Mouse (Mus musculus) fibroblast of lung, adult 2 months (primary cell): ENCODE results near the gene Nupl1.

Experiments
- DNase-seq: peaks from one replicate; pipeline ENCODE4 v3.0.0-alpha.2; 2011; ENCODE audit warnings: low read depth

Nupl1 gene

GRCm38 (mm10) chr14:60152373-60152772 is 98.9 kb downstream of the Nupl1 start:
- no peak for DNase-seq

GRCm38 (mm10) chr14:60148893-60149292 is 102.3 kb downstream of the Nupl1 start:
- no peak for DNase-seq

- no peak for DNase-seq
Measured at GRCm38 (mm10) chr14:60143234-60143633, 108.0 kb downstream of the Nupl1 start.

- no peak for DNase-seq
Measured at GRCm38 (mm10) chr14:60138339-60138738, 112.9 kb downstream of the Nupl1 start.

GRCm38 (mm10) chr14:60137812-60138211 is 113.4 kb downstream of the Nupl1 start:
- DNase-seq = no peak

GRCm38 (mm10) chr14:60135801-60136200 is 115.4 kb downstream of the Nupl1 start:
- no peak for DNase-seq

- no peak for DNase-seq
Measured at GRCm38 (mm10) chr14:60134720-60135119, 116.5 kb downstream of the Nupl1 start.
